Mouse (Mus musculus): ENCODE data around the gene Fbxl14.
A peak's percentile ranks its signal among the peaks of the same experiment; 100 is the strongest.

- peak; percentile 48 for TF ChIP-seq POLR2A (IDR thresholded peaks at IDR 0.05; ENCODE audit: low read depth, low read length)
- no peak for TF ChIP-seq CTCF (IDR thresholded peaks at IDR 0.05; ENCODE audit: borderline replicate concordance, insufficient read depth, low read length)
Observed at GRCm38 (mm10) chr6:119451981-119452499, 27.4 kb upstream of the Fbxl14 start.
